Mouse (Mus musculus) heart, embryonic 11.5 days (tissue): ENCODE results near the gene Ube2l6. TPM values are rescaled to one million over a fixed set of nuclear protein-coding genes. Genes with fewer than 3 reads are reported as not detected.
A peak's percentile ranks its signal among the peaks of the same experiment; 100 is the strongest.

ENCODE experiments used
- ATAC-seq: fragments of 200-750 bp; cut with Nextera tagmentation; replicated peaks from 2 replicates; pipeline ENCODE4 v1.8.0; 2017; ENCODE audit warnings: moderate library complexity; ENCODE audit not compliant: insufficient number of reproducible peaks, low FRiP score, low TSS enrichment
- H3K27ac ChIP-seq: fragments of 300-500 bp; sonication (generic); 2 replicates; pipeline ENCODE4 v1.5.1; 2014; ENCODE audit warnings: mild to moderate bottlenecking, low read depth, low read length
- H3K27me3 ChIP-seq: fragments of 300-500 bp; sonication (generic); 2 replicates; pipeline ENCODE4 v1.6.1; 2014; ENCODE audit warnings: mild to moderate bottlenecking, low read length, mixed read lengths; ENCODE audit not compliant: control insufficient read depth, insufficient read depth
- H3K36me3 ChIP-seq: fragments of 300-500 bp; sonication (generic); 2 replicates; pipeline ENCODE4 v1.6.1; 2014; ENCODE audit warnings: mild to moderate bottlenecking, low read length, moderate library complexity, mixed read lengths; ENCODE audit not compliant: control insufficient read depth, insufficient read depth
- H3K4me1 ChIP-seq: fragments of 300-500 bp; sonication (generic); 2 replicates; pipeline ENCODE4 v1.6.1; 2014; ENCODE audit warnings: low read length; ENCODE audit not compliant: control insufficient read depth, insufficient read depth
- H3K4me2 ChIP-seq: fragments of 300-500 bp; sonication (generic); 2 replicates; pipeline ENCODE4 v1.6.1; 2014; ENCODE audit warnings: mild to moderate bottlenecking, moderate library complexity
- H3K4me3 ChIP-seq: fragments of 300-500 bp; sonication (generic); 2 replicates; pipeline ENCODE4 v1.5.1; 2014; ENCODE audit warnings: low read depth, low read length
- H3K9ac ChIP-seq: fragments of 300-500 bp; sonication (generic); 2 replicates; pipeline ENCODE4 v1.6.1; 2014; ENCODE audit warnings: mild to moderate bottlenecking, low read depth, low read length, moderate library complexity
- H3K9me3 ChIP-seq: fragments of 300-500 bp; sonication (generic); replicated peaks from 2 replicates; pipeline ENCODE4 v1.6.1; 2016; ENCODE audit warnings: low read length; ENCODE audit not compliant: control insufficient read depth
- WGBS: fragments of 180-500 bp; shearing (Covaris S2); extraction: QIAGEN DNeasy Blood & Tissue Kit; methylation state at CpG from one replicate; pipeline ENCODE4 v1.1.7; 2014; ENCODE audit not compliant: insufficient replicate concordance; 5-methylcytosine and 5-hydroxymethylcytosine counted together
- polyA plus RNA-seq: library from polyadenylated mRNA; unstranded; fragments of >200 nt; fragmentation: Nextera tagmentation; extraction: Ambion mirVana; gene quantifications from 2 replicates; pipeline ENCODE4 v1.2.1, GENCODE M21; 2014

Ube2l6 gene
- polyA plus RNA-seq, 1 experiment from 2014 or later = 105 TPM

GRCm38 (mm10) chr2:84783315-84783714 is 15.3 kb upstream of the Ube2l6 start:
- H3K4me1 ChIP-seq = peaks cover 10% of the 10 kb centered on the region

GRCm38 (mm10) chr2:84783840-84784566 is 14.6 kb upstream of the Ube2l6 start:
- WGBS = 46% methylated on average over 3 of the region's 3 CpGs
- H3K36me3 ChIP-seq = no peaks in the 10 kb centered on the region
- no peak overlapping the region for H3K4me3 ChIP-seq
- peaks cover 11% of the 10 kb centered on the region for H3K4me1 ChIP-seq
- no peaks in the 10 kb centered on the region for H3K27me3 ChIP-seq
- no peak overlapping the region for H3K9ac ChIP-seq
- H3K4me2 ChIP-seq = no peak overlapping the region
- ATAC-seq = peak; percentile 57
- H3K27ac ChIP-seq = 0 out of 2 replicates have a peak overlapping the region, but pooled peaks have one; percentile 15
- no peaks in the 10 kb centered on the region for H3K9me3 ChIP-seq

More at GRCm38 (mm10) chr2:84783315-84783714, 15.3 kb upstream of the Ube2l6 start:
- no peaks in the 10 kb centered on the region for H3K27me3 ChIP-seq
- no peak overlapping the region for H3K4me3 ChIP-seq
- H3K9me3 ChIP-seq = no peaks in the 10 kb centered on the region
- no peak for ATAC-seq
- 0 out of 2 replicates have a peak overlapping the region, but pooled peaks have one; percentile 15 for H3K27ac ChIP-seq
- no peaks in the 10 kb centered on the region for H3K36me3 ChIP-seq
- H3K4me2 ChIP-seq = no peak overlapping the region
- no peak overlapping the region for H3K9ac ChIP-seq
- WGBS = 57% methylated on average over 1 of the region's 1 CpGs

GRCm38 (mm10) chr2:84788316-84788715 is 10.3 kb upstream of the Ube2l6 start:
- H3K4me3 ChIP-seq = no peak overlapping the region
- no peaks in the 10 kb centered on the region for H3K36me3 ChIP-seq
- peaks cover 18% of the 10 kb centered on the region for H3K4me1 ChIP-seq
- no peak overlapping the region for H3K4me2 ChIP-seq
- no peak overlapping the region for H3K27ac ChIP-seq
- no peaks in the 10 kb centered on the region for H3K27me3 ChIP-seq
- H3K9ac ChIP-seq = no peak overlapping the region
- no peak for ATAC-seq
- WGBS = 63% methylated on average over 3 of the region's 3 CpGs
- H3K9me3 ChIP-seq = no peaks in the 10 kb centered on the region

- Histone ChIP-seq H3K4me2 (no peak overlapping the region), H3K27ac (0 out of 2 replicates have a peak overlapping the region, but pooled peaks have one; percentile 16)
- WGBS = 44% methylated on average over 9 of the region's 9 CpGs
Measured at GRCm38 (mm10) chr2:84790418-84790817, 8.2 kb upstream of the Ube2l6 start.

GRCm38 (mm10) chr2:84792516-84792915 is 6.1 kb upstream of the Ube2l6 start:
- no peak overlapping the region for H3K4me3 ChIP-seq
- no peak overlapping the region for H3K9ac ChIP-seq
- 78% methylated on average over 3 of the region's 3 CpGs for WGBS
- no peak overlapping the region; the same call in 1 of the 2 replicates for H3K4me2 ChIP-seq
- no peak for ATAC-seq
- H3K36me3 ChIP-seq = no peaks in the 10 kb centered on the region
- peaks cover 8% of the 10 kb centered on the region for H3K4me1 ChIP-seq
- no peaks in the 10 kb centered on the region for H3K9me3 ChIP-seq
- no peaks in the 10 kb centered on the region for H3K27me3 ChIP-seq
- no peak overlapping the region for H3K27ac ChIP-seq

More at GRCm38 (mm10) chr2:84790418-84790817, 8.2 kb upstream of the Ube2l6 start:
- ATAC-seq = no peak
- no peaks in the 10 kb centered on the region for H3K9me3 ChIP-seq
- peaks cover 8% of the 10 kb centered on the region for H3K4me1 ChIP-seq
- H3K4me3 ChIP-seq = no peak overlapping the region
- no peaks in the 10 kb centered on the region for H3K36me3 ChIP-seq
- no peaks in the 10 kb centered on the region for H3K27me3 ChIP-seq
- no peak overlapping the region for H3K9ac ChIP-seq

DNA sequence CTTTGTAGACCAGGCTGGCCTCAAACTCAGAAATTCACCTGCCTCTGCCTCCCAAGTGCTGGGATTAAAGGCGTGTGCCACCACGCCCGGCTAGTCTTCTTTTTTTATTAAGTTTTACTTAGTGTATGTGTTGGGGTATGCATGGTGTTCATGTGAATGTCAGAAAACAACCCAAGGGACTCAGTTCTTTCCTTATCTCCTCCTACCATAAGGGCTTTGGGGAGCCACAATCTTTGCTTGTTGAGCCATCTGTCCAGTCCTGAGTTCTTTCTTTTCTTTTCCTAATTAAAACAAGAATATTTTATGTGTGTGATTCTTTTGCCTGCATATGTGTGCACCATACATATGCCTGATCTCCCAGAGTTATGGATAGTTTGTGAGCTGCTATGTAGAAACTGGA is 5.5 kb upstream of the Ube2l6 start:
- ATAC-seq = 0 out of 2 replicates have a peak, but pooled peaks have one; percentile 47

GRCm38 (mm10) chr2:84793871-84794270 is 4.8 kb upstream of the Ube2l6 start:
- H3K4me2 ChIP-seq = no peak overlapping the region
- no peak for ATAC-seq
- H3K27me3 ChIP-seq = no peaks in the 10 kb centered on the region
- no peak overlapping the region for H3K9ac ChIP-seq
- peaks cover 12% of the 10 kb centered on the region for H3K4me1 ChIP-seq
- WGBS = 87% methylated on average over 3 of the region's 3 CpGs
- no peaks in the 10 kb centered on the region for H3K36me3 ChIP-seq
- no peaks in the 10 kb centered on the region for H3K9me3 ChIP-seq
- H3K27ac ChIP-seq = no peak overlapping the region
- H3K4me3 ChIP-seq = no peak overlapping the region

More for the DNA sequence above, 5.5 kb upstream of the Ube2l6 start:
- H3K27me3 ChIP-seq = no peaks in the 10 kb centered on the region
- no peak overlapping the region for H3K4me2 ChIP-seq
- H3K4me3 ChIP-seq = no peak overlapping the region
- no peaks in the 10 kb centered on the region for H3K9me3 ChIP-seq
- WGBS = 80% methylated on average over 3 of the region's 3 CpGs
- H3K27ac ChIP-seq = no peak overlapping the region
- H3K9ac ChIP-seq = no peak overlapping the region
- no peaks in the 10 kb centered on the region for H3K36me3 ChIP-seq
- H3K4me1 ChIP-seq = peaks cover 9% of the 10 kb centered on the region

DNA sequence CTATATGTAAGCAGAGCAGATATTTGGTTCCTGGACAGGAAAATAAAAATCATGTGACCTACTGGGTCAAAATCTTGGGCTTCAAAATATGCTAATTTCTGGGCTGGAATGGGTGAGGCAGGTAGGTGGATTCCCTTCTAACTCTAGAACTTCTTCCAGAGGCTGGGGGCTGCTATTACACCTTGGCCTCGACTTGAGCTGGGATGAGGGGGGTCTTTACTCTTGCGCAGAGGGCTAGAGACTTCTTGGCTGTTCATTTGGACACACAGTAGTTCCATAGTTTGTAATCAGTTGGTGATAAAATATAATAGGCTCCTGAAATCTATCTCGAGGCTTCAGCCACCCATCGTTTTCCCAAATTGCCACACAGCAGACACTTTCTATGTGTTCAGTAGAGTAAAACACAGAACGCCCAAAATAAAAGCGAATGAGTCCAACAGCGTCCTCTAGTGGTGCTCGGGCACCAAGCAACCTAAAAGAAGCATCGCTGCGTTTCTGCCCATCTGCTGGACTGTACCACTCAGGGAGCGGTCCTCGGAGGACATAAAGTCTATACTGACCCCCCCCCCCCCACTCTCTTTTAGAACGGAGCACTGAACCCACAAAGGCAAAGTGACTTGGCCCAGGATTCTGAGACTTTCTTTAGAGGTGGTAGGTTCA is 665 bp upstream of the Ube2l6 start:
- Histone ChIP-seq H3K27me3 (no peaks in the 10 kb centered on the region), H3K36me3 (no peaks in the 10 kb centered on the region), H3K27ac (peak overlapping the region; percentile 82), H3K4me3 (peak overlapping the region; percentile 67), H3K4me2 (peak overlapping the region; percentile 87), H3K9me3 (no peaks in the 10 kb centered on the region), H3K4me1 (peaks cover 6% of the 10 kb centered on the region; the same call in 1 of the 2 replicates), H3K9ac (peak overlapping the region; percentile 70)
- WGBS = 12% methylated on average over 13 of the region's 13 CpGs
- peak; percentile 40 for ATAC-seq
